Mouse (Mus musculus): ENCODE data around the gene Apoa1.

Gene Apoa1

GRCm38 (mm10) chr9:46257546-46257945 is 29.2 kb downstream of the Apoa1 start:
- no peak for DNase-seq (ENCODE audit: low spot score)

- no peak for DNase-seq (ENCODE audit: low spot score)
Measured at GRCm38 (mm10) chr9:46259111-46259510, 30.7 kb downstream of the Apoa1 start.

DNA sequence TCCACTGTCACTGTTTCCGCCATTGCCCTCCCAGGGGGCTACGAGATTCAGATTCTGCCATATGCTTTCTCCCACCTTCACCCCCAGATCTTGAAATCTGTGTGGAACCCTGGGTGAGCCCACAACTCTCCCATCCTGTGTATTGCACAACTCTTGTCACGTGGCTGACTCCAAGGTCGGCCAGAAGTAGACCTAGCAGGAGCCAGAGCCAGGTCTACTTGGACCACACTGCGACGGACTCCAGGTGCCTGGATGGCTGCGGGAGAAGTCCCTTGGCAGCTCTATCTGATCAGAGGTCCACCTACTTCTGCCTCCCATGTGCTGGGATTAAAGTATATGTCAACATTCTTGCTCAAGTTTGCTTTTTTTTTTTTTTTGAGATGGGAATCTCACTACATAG is 32.8 kb downstream of the Apoa1 start:
- DNase-seq (ENCODE audit: low spot score) = no peak

GRCm38 (mm10) chr9:46268343-46268873 is 40.0 kb downstream of the Apoa1 start, which contains the start of gene Apoa5:
Apoa5 (plus strand) TSS chr9:46268633.
- DNase-seq (ENCODE audit: low spot score) = no peak

DNA sequence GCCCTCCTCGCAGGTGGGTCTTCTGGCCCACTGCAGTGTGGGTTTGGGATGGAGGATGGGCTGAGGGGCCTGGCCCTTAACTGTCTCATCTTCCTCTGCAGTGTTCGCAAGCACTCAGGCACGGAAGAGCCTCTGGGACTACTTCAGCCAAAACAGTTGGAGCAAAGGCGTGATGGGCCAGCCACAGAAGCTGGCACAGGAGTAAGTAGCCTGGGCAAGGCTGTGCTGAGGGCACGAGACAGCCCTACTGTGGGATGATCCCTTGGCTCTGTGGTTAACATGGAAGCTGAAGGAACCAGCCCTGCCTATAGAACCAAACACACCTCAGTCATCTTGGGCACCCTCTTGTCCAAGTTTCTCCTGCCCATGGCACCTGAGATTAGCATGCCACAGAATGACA is 40.7 kb downstream of the Apoa1 start:
- DNase-seq (ENCODE audit: low spot score) = no peak

- DNase-seq (ENCODE audit: low spot score) = no peak
Measured at GRCm38 (mm10) chr9:46270782-46271181, 42.4 kb downstream of the Apoa1 start.

GRCm38 (mm10) chr9:46272070-46272469 is 43.7 kb downstream of the Apoa1 start:
- DNase-seq (ENCODE audit: low spot score) = no peak

GRCm38 (mm10) chr9:46272677-46273454 is 44.5 kb downstream of the Apoa1 start, which contains the start of gene Zpr1:
Zpr1 (plus strand) TSS chr9:46273064.
- peak; percentile 85 for DNase-seq (ENCODE audit: low spot score)

- DNase-seq (ENCODE audit: low spot score) = no peak
Measured at GRCm38 (mm10) chr9:46274494-46274893, 46.1 kb downstream of the Apoa1 start.
